Mouse (Mus musculus): ENCODE data around the gene Gps2. TPM values are rescaled to one million over a fixed set of nuclear protein-coding genes. Genes with fewer than 3 reads are reported as not detected.

Gene Gps2
- polyA plus RNA-seq, 1 experiment from 2014 or later, result 92.0 TPM

DNA sequence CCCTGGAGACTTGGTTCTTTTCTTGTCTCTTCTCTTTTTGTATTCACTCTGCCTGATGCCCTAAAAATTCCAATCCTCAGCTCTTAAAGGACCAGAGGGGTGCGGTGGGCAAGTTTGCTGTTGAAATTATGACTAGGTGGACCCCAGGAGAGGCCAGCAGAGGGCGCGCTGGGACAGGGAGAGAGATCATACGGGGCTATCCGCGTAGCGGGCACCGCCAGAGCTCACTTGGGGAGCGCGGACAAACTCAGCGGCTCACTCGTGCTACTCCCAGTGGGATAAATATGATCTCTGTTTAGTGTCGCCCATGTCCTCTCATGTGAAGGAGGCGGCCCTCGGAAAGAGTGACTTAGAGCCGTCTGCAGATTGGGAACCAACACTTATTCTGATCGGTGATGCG, 20.5 kb downstream of the Gps2 start:
- H3K27me3 ChIP-seq (replicated peaks), result peaks cover 40% of the 10 kb centered on the region
- no peak overlapping the region for H3K9ac ChIP-seq
- no peaks in the 10 kb centered on the region for H3K36me3 ChIP-seq
- H3K4me3 ChIP-seq, result peak overlapping the region; percentile 13; the same call in 1 of the 2 replicates
- no peak for ATAC-seq (ENCODE audit: low FRiP score, low read depth)
- no peaks in the 10 kb centered on the region for H3K9me3 ChIP-seq
- peak overlapping the region; percentile 50 for H3K4me2 ChIP-seq (replicated peaks)
- H3K4me1 ChIP-seq, result peaks cover 23% of the 10 kb centered on the region
- no peak overlapping the region for H3K27ac ChIP-seq
- WGBS, result 2% methylated on average over 18 of the region's 18 CpGs

DNA sequence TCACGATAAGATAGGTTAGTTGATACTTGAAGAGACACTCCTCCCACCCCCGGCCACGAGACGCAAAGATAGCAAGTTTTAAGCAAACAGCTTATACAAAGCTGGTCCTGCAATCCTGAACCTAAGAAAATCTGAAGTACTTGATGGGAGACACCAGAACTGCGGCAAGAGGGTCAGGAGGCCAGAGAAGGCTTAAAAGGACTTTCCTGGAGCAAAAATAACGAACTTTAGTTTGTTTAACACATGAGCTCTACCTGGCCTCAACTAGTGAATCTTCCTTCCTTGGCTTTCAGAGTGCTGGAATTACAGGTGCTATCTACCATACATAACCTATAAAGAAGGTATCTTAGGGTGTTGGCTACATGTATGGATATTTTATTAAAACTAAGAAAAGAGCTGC, 21.0 kb downstream of the Gps2 start:
- H3K4me2 ChIP-seq (replicated peaks), result peak overlapping the region; percentile 100
- WGBS, result 23% methylated on average over 6 of the region's 6 CpGs
- peaks cover 41% of the 10 kb centered on the region for H3K27me3 ChIP-seq (replicated peaks)
- H3K36me3 ChIP-seq, result no peaks in the 10 kb centered on the region
- H3K4me1 ChIP-seq, result peaks cover 23% of the 10 kb centered on the region
- H3K9ac ChIP-seq, result no peak overlapping the region
- no peak overlapping the region for H3K27ac ChIP-seq
- no peak overlapping the region for H3K4me3 ChIP-seq
- H3K9me3 ChIP-seq, result no peaks in the 10 kb centered on the region
- no peak for ATAC-seq (ENCODE audit: low FRiP score, low read depth)

DNA sequence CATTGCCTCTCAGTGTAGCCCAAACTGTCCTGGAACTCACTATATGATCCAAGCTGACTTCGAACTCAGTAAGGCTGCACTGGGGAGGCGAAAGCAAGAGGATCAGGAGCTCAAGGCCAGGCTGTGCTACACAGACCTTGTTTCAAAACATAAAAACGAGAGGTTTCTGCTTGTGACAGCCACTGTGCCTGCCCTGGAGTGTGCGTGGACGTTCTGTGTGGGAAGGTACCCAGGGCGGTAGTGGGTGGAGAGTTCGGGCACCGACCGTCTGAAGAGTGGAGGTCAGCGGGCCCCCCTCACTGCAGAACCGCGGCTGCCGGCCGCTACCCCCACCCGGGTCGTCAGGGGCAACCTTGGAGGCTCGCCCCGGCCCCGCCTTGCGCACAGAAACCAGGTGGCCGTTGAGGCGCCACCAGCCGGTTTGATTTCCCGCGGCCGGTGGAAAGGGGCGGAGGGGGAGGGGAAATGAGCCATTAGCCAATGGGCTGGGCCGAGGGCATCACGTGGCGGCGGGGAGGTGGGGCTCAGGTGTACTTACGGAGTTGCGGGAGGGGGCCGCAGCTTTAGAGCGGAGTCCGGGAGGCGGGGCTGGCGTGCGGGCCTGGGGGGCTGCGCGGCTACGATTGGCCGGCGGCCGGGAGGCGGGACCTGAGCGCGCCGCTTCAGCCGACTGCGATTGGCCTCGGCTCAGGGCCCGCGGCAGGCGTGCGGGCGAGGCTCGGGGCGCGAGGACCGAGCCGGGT, 21.6 kb downstream of the Gps2 start, which contains the start of gene Ybx2:
TSS of gene Ybx2 (plus strand) at position 660 of the 743 bp plus-strand sequence.
- Histone ChIP-seq H3K4me3 (peak within 1 kb of the TSS; percentile 56), H3K36me3 (no peaks in the 10 kb centered on the region), H3K9ac (peak within 1 kb of the TSS; percentile 64), H3K27ac (no peak within 1 kb of the TSS; the same call in 1 of the 2 replicates), H3K4me2 (replicated peaks) (peak within 1 kb of the TSS; percentile 100), H3K9me3 (no peaks in the 10 kb centered on the region), H3K4me1 (peaks cover 23% of the 10 kb centered on the region), H3K27me3 (replicated peaks) (peaks cover 41% of the 10 kb centered on the region)
- peak; percentile 86 for ATAC-seq (ENCODE audit: low FRiP score, low read depth)
- 2% methylated on average over 53 of the region's 62 CpGs for WGBS

DNA sequence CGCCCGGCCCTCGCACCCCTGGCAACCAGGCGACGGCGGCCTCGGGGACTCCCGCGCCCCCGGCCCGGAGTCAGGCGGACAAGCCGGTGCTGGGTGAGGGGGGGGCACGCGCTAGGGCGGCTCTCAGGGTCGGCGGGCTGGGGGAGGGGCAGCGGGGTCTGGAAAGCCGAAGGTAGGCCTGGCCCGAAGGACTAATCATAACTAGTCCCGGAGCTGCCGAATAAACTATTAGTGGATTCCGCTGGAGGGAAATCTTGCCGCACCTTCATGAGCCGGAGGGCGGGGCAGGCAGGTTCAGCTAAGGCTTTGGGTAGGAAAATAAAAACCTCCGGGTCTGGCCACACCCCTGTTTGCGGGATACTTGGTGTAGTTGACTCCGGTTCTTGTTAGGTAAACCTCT, 22.5 kb downstream of the Gps2 start:
- H3K36me3 ChIP-seq, result no peaks in the 10 kb centered on the region
- H3K9me3 ChIP-seq, result no peaks in the 10 kb centered on the region
- H3K4me3 ChIP-seq, result peak overlapping the region; percentile 56
- H3K27ac ChIP-seq, result no peak overlapping the region
- peaks cover 41% of the 10 kb centered on the region for H3K27me3 ChIP-seq (replicated peaks)
- peak; percentile 13; the same call in 1 of the 2 replicates for ATAC-seq (ENCODE audit: low FRiP score, low read depth)
- peaks cover 23% of the 10 kb centered on the region for H3K4me1 ChIP-seq
- H3K9ac ChIP-seq, result peak overlapping the region; percentile 64
- peak overlapping the region; percentile 100 for H3K4me2 ChIP-seq (replicated peaks)
- WGBS, result 1% methylated on average over 30 of the region's 30 CpGs

DNA sequence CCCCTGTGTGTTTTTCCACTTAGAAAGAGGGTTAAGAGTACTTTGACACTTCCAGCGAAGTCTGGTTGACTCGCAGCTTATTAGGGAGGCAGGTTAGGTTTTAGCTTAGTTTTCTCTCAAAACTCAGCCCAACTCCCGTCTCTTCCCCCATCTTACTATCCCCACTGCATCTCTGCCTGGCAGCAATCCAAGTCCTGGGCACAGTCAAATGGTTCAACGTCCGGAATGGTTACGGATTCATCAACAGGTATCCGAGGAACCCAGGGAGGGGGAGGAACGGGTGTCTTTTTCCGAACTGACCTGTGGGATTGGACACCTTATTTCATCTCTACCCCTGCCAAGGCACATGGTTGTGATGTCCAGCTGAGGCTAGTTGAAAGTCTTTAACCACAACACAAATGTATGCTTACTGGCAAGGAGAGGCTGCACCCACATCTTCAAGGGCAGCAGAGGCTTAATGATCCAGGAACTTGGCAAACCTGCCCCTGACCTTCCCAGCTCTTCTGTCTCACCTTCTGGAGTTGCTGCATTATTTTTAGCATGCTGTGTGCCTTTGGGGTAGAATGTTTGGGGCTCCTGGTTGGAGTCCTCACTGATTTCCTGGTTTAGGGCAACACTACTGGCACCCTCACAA, 23.1 kb downstream of the Gps2 start:
- Histone ChIP-seq H3K4me2 (replicated peaks) (peak overlapping the region; percentile 100), H3K9ac (no peak overlapping the region), H3K27ac (no peak overlapping the region), H3K36me3 (no peaks in the 10 kb centered on the region), H3K4me3 (no peak overlapping the region), H3K4me1 (peaks cover 23% of the 10 kb centered on the region), H3K27me3 (replicated peaks) (peaks cover 41% of the 10 kb centered on the region), H3K9me3 (no peaks in the 10 kb centered on the region)
- ATAC-seq (ENCODE audit: low FRiP score, low read depth), result no peak
- WGBS, result 50% methylated on average over 9 of the region's 9 CpGs

DNA sequence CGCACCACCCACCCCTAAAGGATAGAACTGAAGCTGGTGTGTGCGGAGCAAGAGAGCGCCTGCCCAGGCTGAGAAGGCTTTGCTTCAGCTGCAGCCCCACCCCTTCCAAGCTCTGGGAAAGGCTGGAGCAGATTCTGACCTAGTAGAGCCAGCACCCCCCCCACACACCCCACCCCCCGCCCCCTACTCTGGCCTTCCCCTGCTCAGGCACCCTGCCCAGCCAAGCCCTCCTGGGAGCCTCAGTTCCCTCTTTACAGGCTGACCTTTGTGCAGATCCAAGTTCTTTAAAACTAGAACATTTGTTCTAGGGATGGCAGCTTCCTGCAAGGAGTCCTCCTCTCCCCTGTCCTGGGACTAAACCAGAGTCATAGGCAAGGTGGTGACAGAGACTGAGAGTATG, 23.7 kb downstream of the Gps2 start:
- Histone ChIP-seq H3K36me3 (no peaks in the 10 kb centered on the region), H3K4me2 (replicated peaks) (peak overlapping the region; percentile 100; the same call in 1 of the 2 replicates), H3K4me1 (peaks cover 23% of the 10 kb centered on the region), H3K27ac (no peak overlapping the region), H3K27me3 (replicated peaks) (peaks cover 41% of the 10 kb centered on the region), H3K9me3 (no peaks in the 10 kb centered on the region), H3K9ac (no peak overlapping the region), H3K4me3 (no peak overlapping the region)
- ATAC-seq (ENCODE audit: low FRiP score, low read depth), result no peak
- 45% methylated on average over 4 of the region's 4 CpGs for WGBS

DNA sequence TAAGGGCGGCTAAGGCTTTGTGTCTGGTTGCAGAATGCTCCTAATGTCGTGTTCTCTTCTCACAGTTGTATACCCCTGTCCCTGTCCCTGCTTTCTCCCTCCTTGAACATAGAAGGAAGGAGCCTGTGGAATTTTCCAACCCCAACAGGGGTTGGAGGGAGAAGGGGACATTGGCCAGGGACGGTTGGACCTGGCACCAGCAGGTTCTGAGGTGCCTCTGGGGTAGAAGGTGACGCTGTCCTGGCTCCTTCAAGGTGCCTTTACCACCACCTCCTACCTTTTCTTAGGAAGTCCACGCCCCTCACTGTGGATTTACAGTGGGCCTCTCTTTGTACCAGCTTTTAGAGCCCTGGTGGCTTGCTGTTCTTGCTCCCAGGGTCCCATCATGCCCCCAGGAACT, 24.1 kb downstream of the Gps2 start:
- Histone ChIP-seq H3K36me3 (no peaks in the 10 kb centered on the region), H3K9me3 (no peaks in the 10 kb centered on the region), H3K27ac (no peak overlapping the region), H3K4me2 (replicated peaks) (peak overlapping the region; percentile 100; the same call in 1 of the 2 replicates), H3K9ac (no peak overlapping the region), H3K4me3 (no peak overlapping the region), H3K4me1 (peaks cover 23% of the 10 kb centered on the region), H3K27me3 (replicated peaks) (peaks cover 41% of the 10 kb centered on the region)
- no peak for ATAC-seq (ENCODE audit: low FRiP score, low read depth)
- WGBS, result 69% methylated on average over 5 of the region's 5 CpGs

DNA sequence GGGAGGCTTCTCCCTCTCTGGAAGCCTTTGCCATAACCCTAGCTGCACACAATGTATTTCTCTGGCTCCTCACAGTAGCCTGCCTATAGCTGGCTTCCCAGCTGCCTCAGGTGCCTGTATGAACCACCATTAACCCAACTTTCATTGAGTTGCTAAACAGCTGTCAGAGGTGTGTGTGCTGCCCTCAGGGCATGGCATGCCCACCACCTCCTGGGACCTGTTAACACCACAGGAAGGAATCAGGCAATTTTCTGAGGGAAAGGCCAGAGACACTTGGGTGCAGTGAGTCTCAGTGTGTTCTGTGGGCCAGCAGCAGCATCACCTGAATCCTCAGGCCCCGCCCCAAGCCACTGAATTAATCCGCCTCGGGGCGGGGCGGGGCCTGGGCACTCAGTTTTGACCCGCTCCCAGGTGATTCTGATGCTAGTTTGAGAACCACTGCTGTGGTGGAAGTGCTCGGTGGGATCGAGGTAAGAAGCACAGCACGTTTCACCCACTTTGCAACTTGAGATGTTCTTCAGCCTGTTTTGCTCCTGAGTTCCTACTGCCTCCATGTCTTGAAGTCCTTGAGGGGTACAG, 24.8 kb downstream of the Gps2 start:
- WGBS, result 27% methylated on average over 9 of the region's 9 CpGs
- no peaks in the 10 kb centered on the region for H3K36me3 ChIP-seq
- peaks cover 41% of the 10 kb centered on the region for H3K27me3 ChIP-seq (replicated peaks)
- no peak overlapping the region for H3K4me3 ChIP-seq
- no peak overlapping the region for H3K4me2 ChIP-seq (replicated peaks)
- no peak overlapping the region for H3K27ac ChIP-seq
- no peaks in the 10 kb centered on the region for H3K9me3 ChIP-seq
- ATAC-seq (ENCODE audit: low FRiP score, low read depth), result no peak
- H3K9ac ChIP-seq, result no peak overlapping the region
- H3K4me1 ChIP-seq, result peaks cover 23% of the 10 kb centered on the region

DNA sequence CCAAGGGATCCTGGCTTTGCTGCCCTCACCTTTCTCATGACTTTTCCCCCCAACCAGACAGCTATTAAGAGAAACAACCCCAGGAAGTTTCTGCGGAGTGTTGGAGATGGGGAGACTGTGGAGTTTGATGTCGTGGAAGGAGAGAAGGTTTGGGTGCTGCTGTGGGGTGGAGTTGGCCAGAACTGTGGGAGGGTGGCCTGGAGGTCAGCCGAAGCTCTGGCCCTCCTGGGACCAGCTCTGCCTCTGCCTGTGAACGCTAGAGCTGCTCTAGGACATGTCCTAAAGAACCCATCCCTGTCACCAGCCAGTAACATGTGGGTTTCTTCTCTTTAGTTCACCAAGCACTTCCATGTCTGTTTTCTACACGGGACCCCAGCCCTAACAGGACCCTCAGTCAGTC, 25.5 kb downstream of the Gps2 start:
- Histone ChIP-seq H3K9me3 (no peaks in the 10 kb centered on the region), H3K36me3 (peaks cover 2% of the 10 kb centered on the region; the same call in 1 of the 2 replicates), H3K4me1 (peaks cover 21% of the 10 kb centered on the region), H3K9ac (no peak overlapping the region), H3K4me3 (no peak overlapping the region), H3K4me2 (replicated peaks) (no peak overlapping the region), H3K27ac (no peak overlapping the region), H3K27me3 (replicated peaks) (peaks cover 41% of the 10 kb centered on the region)
- no peak for ATAC-seq (ENCODE audit: low FRiP score, low read depth)
- 75% methylated on average over 5 of the region's 5 CpGs for WGBS

DNA sequence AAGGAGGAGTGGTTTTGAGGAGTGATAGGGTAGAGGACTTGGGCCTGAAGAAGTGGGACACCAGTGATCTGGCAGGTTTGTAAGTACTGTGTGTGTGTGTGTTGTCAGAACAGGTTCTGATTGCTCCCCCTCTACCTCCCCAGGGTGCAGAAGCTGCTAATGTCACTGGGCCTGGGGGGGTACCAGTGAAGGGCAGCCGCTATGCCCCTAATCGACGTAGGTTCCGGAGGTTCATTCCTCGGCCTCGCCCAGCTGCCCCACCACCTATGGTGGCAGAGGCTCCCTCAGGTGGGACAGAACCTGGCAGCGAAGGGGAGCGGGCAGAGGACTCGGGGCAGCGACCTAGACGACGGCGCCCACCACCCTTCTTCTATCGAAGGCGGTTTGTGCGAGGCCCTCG, 26.0 kb downstream of the Gps2 start:
- H3K4me2 ChIP-seq (replicated peaks), result no peak overlapping the region
- H3K4me1 ChIP-seq, result peaks cover 19% of the 10 kb centered on the region
- H3K27me3 ChIP-seq (replicated peaks), result peaks cover 41% of the 10 kb centered on the region
- H3K27ac ChIP-seq, result no peak overlapping the region
- WGBS, result 93% methylated on average over 17 of the region's 17 CpGs
- peaks cover 7% of the 10 kb centered on the region; the same call in 1 of the 2 replicates for H3K36me3 ChIP-seq
- H3K9me3 ChIP-seq, result no peaks in the 10 kb centered on the region
- H3K9ac ChIP-seq, result no peak overlapping the region
- H3K4me3 ChIP-seq, result no peak overlapping the region
- no peak for ATAC-seq (ENCODE audit: low FRiP score, low read depth)

DNA sequence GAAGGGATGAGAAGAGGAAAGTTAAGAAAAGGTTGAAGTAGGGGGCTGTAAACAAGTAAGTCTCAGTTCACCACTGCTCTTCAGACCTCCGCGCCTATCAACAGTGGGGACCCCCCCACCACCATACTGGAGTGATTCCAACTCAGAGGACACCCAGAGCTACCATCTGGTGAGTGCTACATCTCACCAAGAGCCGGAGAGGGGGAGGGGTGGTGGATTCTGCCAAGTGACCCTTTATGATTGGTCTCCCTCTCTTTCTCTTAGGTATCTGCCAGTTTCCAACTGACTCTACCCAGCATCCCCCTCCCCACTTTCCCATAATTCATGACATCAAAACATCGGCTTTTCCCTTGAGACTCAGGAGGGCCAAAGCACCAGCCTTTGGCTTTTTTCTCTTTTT, 27.3 kb downstream of the Gps2 start:
- no peak for ATAC-seq (ENCODE audit: low FRiP score, low read depth)
- Histone ChIP-seq H3K4me3 (no peak overlapping the region), H3K4me2 (replicated peaks) (no peak overlapping the region), H3K27ac (no peak overlapping the region), H3K9me3 (no peaks in the 10 kb centered on the region), H3K4me1 (peaks cover 11% of the 10 kb centered on the region), H3K27me3 (replicated peaks) (peaks cover 33% of the 10 kb centered on the region), H3K36me3 (peaks cover 13% of the 10 kb centered on the region; the same call in 1 of the 2 replicates), H3K9ac (no peak overlapping the region)
- 70% methylated on average over 4 of the region's 4 CpGs for WGBS

DNA sequence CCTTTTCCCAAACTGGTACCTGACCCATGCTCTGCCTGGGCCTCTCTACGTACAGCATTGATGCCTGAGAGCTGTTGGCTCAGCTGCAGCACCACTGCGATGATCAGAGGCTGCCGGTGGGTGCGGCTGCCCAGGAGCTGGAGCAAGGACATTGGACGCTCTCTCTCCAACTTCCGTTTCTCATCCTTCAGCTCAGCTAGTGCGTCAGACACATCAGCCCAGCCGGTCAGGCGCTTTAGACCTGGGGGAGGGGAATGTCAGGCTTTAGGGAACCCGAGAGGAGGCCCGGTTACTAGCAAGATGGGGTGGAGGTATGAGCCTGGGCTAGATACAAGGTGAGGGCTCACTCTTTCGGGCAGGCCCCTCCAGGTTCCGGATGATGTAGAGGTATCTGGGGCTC, 31.5 kb downstream of the Gps2 start:
- 87% methylated on average over 13 of the region's 13 CpGs for WGBS
- Histone ChIP-seq H3K4me3 (no peak overlapping the region), H3K27me3 (replicated peaks) (no peaks in the 10 kb centered on the region), H3K4me2 (replicated peaks) (no peak overlapping the region), H3K27ac (no peak overlapping the region), H3K4me1 (peaks cover 9% of the 10 kb centered on the region), H3K9me3 (no peaks in the 10 kb centered on the region), H3K36me3 (peaks cover 13% of the 10 kb centered on the region; the same call in 1 of the 2 replicates), H3K9ac (no peak overlapping the region)
- ATAC-seq (ENCODE audit: low FRiP score, low read depth), result no peak
